Mouse (Mus musculus): ENCODE measurements around the gene Ogfr. TPM values are rescaled to one million over a fixed set of nuclear protein-coding genes. Genes with fewer than 3 reads are reported as not detected.

Gene Ogfr
- total and polyA plus RNA-seq, 3 experiments: 23.4 to 35.3 (median 29.7) TPM

DNA sequence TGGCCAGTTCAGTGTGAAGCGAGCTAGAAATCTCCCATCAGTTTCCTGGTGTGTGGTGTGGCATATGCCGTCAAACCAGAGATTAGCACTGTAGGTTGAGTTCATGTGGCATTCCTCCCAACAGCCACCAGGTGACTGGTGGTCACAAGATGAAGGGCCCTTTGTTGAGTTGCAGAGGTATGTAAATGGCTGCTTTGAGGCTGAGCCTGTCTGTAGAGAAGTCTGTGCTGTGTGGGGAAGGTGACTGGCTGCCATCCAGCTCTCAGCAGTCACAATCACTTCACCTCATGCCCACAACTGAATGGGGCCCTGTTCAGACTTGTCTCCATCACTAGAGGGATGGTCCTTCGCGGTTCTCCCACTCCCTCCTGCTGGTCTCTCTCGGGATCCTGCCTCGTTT, 15.7 kb downstream of the Ogfr start:
- Histone ChIP-seq H3K27me3 (ENCODE audit: control insufficient read depth, insufficient read depth, low read length) (no peaks in the 10 kb centered on the region), H3K36me3 (ENCODE audit: control insufficient read depth, insufficient read depth, low read length) (no peaks in the 10 kb centered on the region), H3K27ac (no peak overlapping the region), H3K4me1 (ENCODE audit: control insufficient read depth, insufficient read depth, low read length) (no peaks in the 10 kb centered on the region), H3K9ac (ENCODE audit: low read depth, low read length) (no peak overlapping the region), H3K4me3 (no peak overlapping the region), H3K79me2 (replicated peaks; ENCODE audit: control insufficient read depth, insufficient read depth, low read length) (no peaks in the 10 kb centered on the region)
- TF ChIP-seq EP300 (IDR thresholded peaks at IDR 0.05; ENCODE audit: insufficient read depth, low read depth, low read length) (no peak), POLR2A (IDR thresholded peaks at IDR 0.05; ENCODE audit: insufficient read depth, low read depth, low read length) (no peak), CTCF (IDR thresholded peaks at IDR 0.05) (no peak)
- intact Hi-C loops (cut with DNase I): no loop called here
- WGBS: 56% methylated on average over 6 of the region's 6 CpGs
- DNase-seq: no peak

DNA sequence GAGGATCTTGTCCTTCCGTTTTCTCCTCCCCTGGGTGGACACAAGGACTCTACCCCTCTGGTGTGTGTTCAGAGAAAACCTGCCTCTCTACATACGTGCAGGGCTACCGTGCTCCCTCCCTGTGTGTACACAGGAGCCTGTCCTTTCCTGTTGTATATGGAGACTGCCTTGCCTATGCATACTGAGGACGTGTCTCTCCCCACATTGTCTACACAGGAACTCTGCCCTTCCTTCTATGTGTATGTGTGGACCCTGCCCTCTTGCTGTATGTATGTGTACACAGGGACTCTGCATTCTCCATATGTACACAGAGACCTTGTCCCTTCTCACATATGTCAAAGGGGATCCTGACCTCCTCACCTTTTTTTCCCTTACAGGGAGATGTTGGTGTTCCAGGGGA, 21.2 kb downstream of the Ogfr start:
- Histone ChIP-seq H3K27ac (no peak overlapping the region), H3K27me3 (ENCODE audit: control insufficient read depth, insufficient read depth, low read length) (no peaks in the 10 kb centered on the region), H3K4me3 (no peak overlapping the region), H3K9ac (ENCODE audit: low read depth, low read length) (no peak overlapping the region), H3K36me3 (ENCODE audit: control insufficient read depth, insufficient read depth, low read length) (no peaks in the 10 kb centered on the region), H3K79me2 (replicated peaks; ENCODE audit: control insufficient read depth, insufficient read depth, low read length) (no peaks in the 10 kb centered on the region), H3K4me1 (ENCODE audit: control insufficient read depth, insufficient read depth, low read length) (no peaks in the 10 kb centered on the region)
- TF ChIP-seq POLR2A (IDR thresholded peaks at IDR 0.05; ENCODE audit: insufficient read depth, low read depth, low read length) (no peak), EP300 (IDR thresholded peaks at IDR 0.05; ENCODE audit: insufficient read depth, low read depth, low read length) (no peak), CTCF (IDR thresholded peaks at IDR 0.05) (no peak)
- DNase-seq: no peak
- WGBS: 71% methylated on average over 4 of the region's 4 CpGs
- intact Hi-C loops (cut with DNase I): no loop called here

- 72% methylated on average over 2 of the region's 2 CpGs for WGBS
- intact Hi-C loops (cut with DNase I): no loop called here
- DNase-seq: no peak
- H3K27me3 ChIP-seq (ENCODE audit: control insufficient read depth, insufficient read depth, low read length): no peaks in the 10 kb centered on the region
- no peaks in the 10 kb centered on the region for H3K4me1 ChIP-seq (ENCODE audit: control insufficient read depth, insufficient read depth, low read length)
- no peaks in the 10 kb centered on the region for H3K79me2 ChIP-seq (replicated peaks; ENCODE audit: control insufficient read depth, insufficient read depth, low read length)
- H3K36me3 ChIP-seq (ENCODE audit: control insufficient read depth, insufficient read depth, low read length): no peaks in the 10 kb centered on the region
- H3K27ac ChIP-seq: no peak overlapping the region
- H3K4me3 ChIP-seq: no peak overlapping the region
- H3K9ac ChIP-seq (ENCODE audit: low read depth, low read length): no peak overlapping the region
- TF ChIP-seq EP300 (IDR thresholded peaks at IDR 0.05; ENCODE audit: insufficient read depth, low read depth, low read length): no peak
- no peak for TF ChIP-seq CTCF (IDR thresholded peaks at IDR 0.05)
- TF ChIP-seq POLR2A (IDR thresholded peaks at IDR 0.05; ENCODE audit: insufficient read depth, low read depth, low read length): no peak
These were observed 22.8 kb downstream of the Ogfr start for GRCm38 (mm10) chr2:180611882-180612281.

DNA sequence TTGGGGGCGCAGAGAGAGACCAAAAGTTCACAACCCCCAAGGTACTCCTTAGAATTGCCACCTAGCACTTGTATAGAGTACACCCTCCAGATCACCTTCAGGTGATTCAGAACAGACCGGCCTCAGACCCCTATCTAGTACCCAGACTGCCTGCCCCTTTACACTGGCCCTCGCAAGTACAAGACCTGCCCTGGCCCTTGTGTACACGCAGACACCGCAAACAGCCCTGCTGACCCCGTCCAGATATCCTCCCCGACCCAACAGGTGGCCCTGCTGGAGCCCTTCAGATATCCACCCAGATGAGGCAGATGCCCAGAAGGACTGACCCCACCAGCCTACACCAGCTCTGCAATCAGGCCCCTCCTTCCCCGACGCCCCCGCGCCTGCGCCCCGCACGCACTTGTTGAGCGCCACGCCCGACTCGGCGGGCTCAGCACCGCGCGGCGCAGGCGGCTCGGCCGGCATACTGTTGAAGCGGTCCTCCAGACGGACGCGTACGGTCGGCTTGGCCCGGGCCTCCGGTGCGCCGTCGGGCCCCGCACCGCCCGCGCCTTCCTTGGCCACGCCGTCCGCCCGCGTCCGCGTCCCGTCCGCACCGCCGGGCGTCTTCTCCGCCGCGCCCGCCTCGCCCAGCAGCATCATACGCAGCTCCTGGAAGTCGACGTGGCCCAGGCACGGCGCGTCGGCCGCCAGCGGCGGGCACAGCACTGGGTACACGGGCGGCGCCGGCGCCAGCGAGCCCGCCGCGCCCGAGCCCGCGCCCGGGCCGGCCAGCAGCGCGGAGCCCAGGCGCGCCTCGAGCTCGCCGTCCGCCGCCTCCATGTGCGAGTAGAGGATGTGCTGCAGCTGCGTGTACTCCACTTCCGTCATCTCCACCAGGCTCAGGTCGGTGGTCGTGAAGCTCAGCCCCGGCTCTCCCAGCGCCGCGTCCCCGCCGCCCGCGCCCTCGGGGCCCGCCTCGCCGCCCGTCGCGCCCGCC, 52.8 kb downstream of the Ogfr start:
- TF ChIP-seq EP300 (IDR thresholded peaks at IDR 0.05; ENCODE audit: insufficient read depth, low read depth, low read length) (no peak), CTCF (IDR thresholded peaks at IDR 0.05) (no peak), POLR2A (IDR thresholded peaks at IDR 0.05; ENCODE audit: insufficient read depth, low read depth, low read length) (no peak)
- Histone ChIP-seq H3K4me3 (no peak overlapping the region), H3K27ac (no peak overlapping the region), H3K79me2 (replicated peaks; ENCODE audit: control insufficient read depth, insufficient read depth, low read length) (no peaks in the 10 kb centered on the region), H3K4me1 (ENCODE audit: control insufficient read depth, insufficient read depth, low read length) (no peaks in the 10 kb centered on the region), H3K36me3 (ENCODE audit: control insufficient read depth, insufficient read depth, low read length) (no peaks in the 10 kb centered on the region), H3K9ac (ENCODE audit: low read depth, low read length) (no peak overlapping the region), H3K27me3 (ENCODE audit: control insufficient read depth, insufficient read depth, low read length) (peaks cover 9% of the 10 kb centered on the region)
- WGBS: 7% methylated on average over 110 of the region's 112 CpGs
- no peak for DNase-seq
- intact Hi-C loops (cut with DNase I): no loop called here

- intact Hi-C loops (cut with DNase I): no loop called here
- TF ChIP-seq EP300 (IDR thresholded peaks at IDR 0.05; ENCODE audit: insufficient read depth, low read depth, low read length) (no peak), CTCF (IDR thresholded peaks at IDR 0.05) (no peak), POLR2A (IDR thresholded peaks at IDR 0.05; ENCODE audit: insufficient read depth, low read depth, low read length) (no peak)
- H3K79me2 ChIP-seq (replicated peaks; ENCODE audit: control insufficient read depth, insufficient read depth, low read length): no peaks in the 10 kb centered on the region
- WGBS: 21% methylated on average over 49 of the region's 56 CpGs
- H3K36me3 ChIP-seq (ENCODE audit: control insufficient read depth, insufficient read depth, low read length): no peaks in the 10 kb centered on the region
- H3K9ac ChIP-seq (ENCODE audit: low read depth, low read length): no peak within 1 kb of the TSS
- no peak within 1 kb of the TSS for H3K4me3 ChIP-seq
- H3K27me3 ChIP-seq (ENCODE audit: control insufficient read depth, insufficient read depth, low read length): peaks cover 9% of the 10 kb centered on the region
- H3K4me1 ChIP-seq (ENCODE audit: control insufficient read depth, insufficient read depth, low read length): no peaks in the 10 kb centered on the region
- DNase-seq: no peak
- H3K27ac ChIP-seq: no peak within 1 kb of the TSS
These were observed 53.7 kb downstream of the Ogfr start, which contains the start of gene Tcfl5 for GRCm38 (mm10) chr2:180642555-180643260. Gene Tcfl5 (minus strand): TSS chr2:180642708.

DNA sequence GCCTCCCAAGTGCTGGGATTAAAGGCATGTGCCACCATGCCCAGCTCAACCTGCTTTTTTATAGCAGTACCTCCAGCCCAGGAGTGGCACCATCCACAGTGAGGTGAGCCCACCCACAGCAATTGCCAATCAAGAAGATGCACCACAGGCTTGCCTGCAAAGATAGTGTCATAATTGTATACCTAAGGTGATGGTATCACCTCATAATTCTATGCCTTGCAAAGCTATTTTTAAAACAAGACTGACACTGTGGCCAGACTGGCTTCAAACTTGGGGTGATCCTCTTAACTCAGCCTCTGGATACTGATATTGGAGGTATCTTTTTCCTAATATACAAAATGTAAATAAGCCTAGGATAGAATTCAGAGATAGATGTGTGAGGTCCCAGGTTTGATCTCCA, 54.6 kb downstream of the Ogfr start:
- Histone ChIP-seq H3K4me3 (no peak overlapping the region), H3K4me1 (ENCODE audit: control insufficient read depth, insufficient read depth, low read length) (no peaks in the 10 kb centered on the region), H3K36me3 (ENCODE audit: control insufficient read depth, insufficient read depth, low read length) (no peaks in the 10 kb centered on the region), H3K27me3 (ENCODE audit: control insufficient read depth, insufficient read depth, low read length) (peaks cover 9% of the 10 kb centered on the region), H3K79me2 (replicated peaks; ENCODE audit: control insufficient read depth, insufficient read depth, low read length) (no peaks in the 10 kb centered on the region), H3K9ac (ENCODE audit: low read depth, low read length) (no peak overlapping the region), H3K27ac (no peak overlapping the region)
- no peak for DNase-seq
- intact Hi-C loops (cut with DNase I): no loop called here
- TF ChIP-seq POLR2A (IDR thresholded peaks at IDR 0.05; ENCODE audit: insufficient read depth, low read depth, low read length): no peak
- no peak for TF ChIP-seq CTCF (IDR thresholded peaks at IDR 0.05)
- no peak for TF ChIP-seq EP300 (IDR thresholded peaks at IDR 0.05; ENCODE audit: insufficient read depth, low read depth, low read length)

Other genes with a start within 250 kb of the Ogfr start
- gene Slco4a1, start 133.0 kb upstream of the Ogfr start, total RNA-seq (2021): not detected
- 0.26 and 0.94 TPM in 2 replicates for gene Slco4a1, start 133.0 kb upstream of the Ogfr start, polyA plus RNA-seq (2012; rRNA removed)
- gene Ntsr1, start 89.3 kb upstream of the Ogfr start, total RNA-seq (2021): not detected
- gene Ntsr1, start 89.3 kb upstream of the Ogfr start, polyA plus RNA-seq (2012; rRNA removed): 0.09 TPM in 1 of 2 replicates, not detected in the other
- 10 to 100 TPM; 15.5 to 15.7 TPM for gene Mrgbp, start 7.9 kb upstream of the Ogfr start, total RNA-seq (2021)
- 14.7 and 15.4 TPM in 2 replicates for gene Mrgbp, start 7.9 kb upstream of the Ogfr start, polyA plus RNA-seq (2012; rRNA removed)
- gene Col9a3, start 8.5 kb downstream of the Ogfr start, total RNA-seq (2021): under 1 TPM in 1 of 2 experiments, not detected in 1; 0.29 TPM
- 0.29 and 0.57 TPM in 2 replicates for gene Col9a3, start 8.5 kb downstream of the Ogfr start, polyA plus RNA-seq (2012; rRNA removed)
- gene Tcfl5, start 53.5 kb downstream of the Ogfr start, total RNA-seq (2021): not detected
- 0.12 and 0.18 TPM in 2 replicates for gene Tcfl5, start 53.5 kb downstream of the Ogfr start, polyA plus RNA-seq (2012; rRNA removed)
- 10 to 100 TPM; 30.7 to 30.8 TPM for gene Dido1, start 120.8 kb downstream of the Ogfr start, total RNA-seq (2021)
- 8.6 and 13.8 TPM in 2 replicates for gene Dido1, start 120.8 kb downstream of the Ogfr start, polyA plus RNA-seq (2012; rRNA removed)
- gene Gid8, start 120.9 kb downstream of the Ogfr start, total RNA-seq (2021): 10 to 100 TPM; 59.3 to 61.3 TPM
- gene Gid8, start 120.9 kb downstream of the Ogfr start, polyA plus RNA-seq (2012; rRNA removed): 38.9 and 70.7 TPM in 2 replicates
- gene Slc17a9, start 136.0 kb downstream of the Ogfr start, total RNA-seq (2021): under 1 TPM; 0.42 to 0.43 TPM
- gene Slc17a9, start 136.0 kb downstream of the Ogfr start, polyA plus RNA-seq (2012; rRNA removed): 2.4 and 2.6 TPM in 2 replicates
- gene Bhlhe23, start 187.7 kb downstream of the Ogfr start, total RNA-seq (2021): not detected
- not detected in 2 replicates for gene Bhlhe23, start 187.7 kb downstream of the Ogfr start, polyA plus RNA-seq (2012; rRNA removed)